Mouse (Mus musculus) G1E (cell line): ENCODE measurements at regions not wholly inside any gene's neighbourhood (a gene's known extent, or its start where the extent isn't known, plus 50 kb on each side); places are given as distances from the start of the nearest gene placed in this dataset.

Experiments used
- CTCF ChIP-seq: IDR thresholded peaks from 2 replicates; pipeline ENCODE4 v1.5.1; 2012; ENCODE audit warnings: low read depth, low read length, inconsistent platforms, mixed read lengths
- GATA1 ChIP-seq: IDR thresholded peaks from 2 replicates; pipeline ENCODE4 v1.6.1; 2012; ENCODE audit warnings: borderline replicate concordance, low read length, inconsistent platforms, mixed read lengths
- GATA2 ChIP-seq: IDR thresholded peaks from 2 replicates; pipeline ENCODE4 v1.6.1; 2012; ENCODE audit warnings: low read depth, low read length, inconsistent platforms, borderline replicate concordance
- POLR2AphosphoS5 ChIP-seq: IDR thresholded peaks from 2 replicates; pipeline ENCODE4 v1.6.1; 2012; ENCODE audit warnings: low read depth, low read length, inconsistent platforms; ENCODE audit not compliant: insufficient replicate concordance
- TAL1 ChIP-seq: conservative IDR thresholded peaks from 2 replicates; pipeline ENCODE4 v1.6.1; 2012; ENCODE audit warnings: low read depth, low read length, inconsistent platforms, mixed read lengths

GRCm38 (mm10) chr1:35875210-35875811 is 192.9 kb upstream of the Hs6st1 start:
- TF ChIP-seq CTCF = no peak
- TF ChIP-seq GATA1 = no peak
- TF ChIP-seq TAL1 = no peak
- TF ChIP-seq GATA2 = no peak
- TF ChIP-seq POLR2AphosphoS5 = no peak
